Mouse (Mus musculus): ENCODE data around the gene Nfasc. TPM values are rescaled to one million over a fixed set of nuclear protein-coding genes. Genes with fewer than 3 reads are reported as not detected.
A peak's percentile ranks its signal among the peaks of the same experiment; 100 is the strongest.

Nfasc gene
- polyA plus RNA-seq, 1 experiment from 2014 or later: 0.12 TPM

DNA sequence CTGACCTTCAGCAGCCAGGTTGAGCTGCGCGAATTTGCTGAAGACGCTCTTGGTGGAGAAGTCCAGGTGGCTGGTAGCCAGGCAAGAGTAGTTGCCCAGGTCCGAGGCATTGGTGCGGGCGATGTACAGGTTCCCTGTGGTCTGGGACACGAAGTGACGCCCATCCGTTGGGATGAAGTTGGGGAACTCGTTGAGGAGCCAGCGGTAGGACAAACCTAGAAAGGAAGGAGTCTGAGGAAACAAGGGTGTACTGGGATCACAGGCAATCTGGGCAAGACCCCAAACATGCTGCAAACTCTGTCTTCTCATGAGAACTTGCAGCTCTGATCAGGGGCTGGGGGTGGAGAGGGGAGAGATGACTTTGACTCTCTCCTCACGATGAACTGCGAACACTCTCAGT lies 213.5 kb downstream of the Nfasc start:
- H3K27ac ChIP-seq: no peak overlapping the region
- H3K4me1 ChIP-seq (replicated peaks; ENCODE audit: insufficient read depth, low read length): peaks cover 7% of the 10 kb centered on the region; the same call in 1 of the 2 replicates
- no peak overlapping the region for H3K9ac ChIP-seq (ENCODE audit: low read depth, low read length)
- DNase-seq (ENCODE audit: low spot score) (no peak), ATAC-seq (replicated peaks; ENCODE audit: low FRiP score, low read depth) (no peak)
- WGBS: 91% methylated on average over 13 of the region's 13 CpGs
- no peak overlapping the region for H3K4me2 ChIP-seq (ENCODE audit: low read length)
- no peaks in the 10 kb centered on the region for H3K36me3 ChIP-seq (ENCODE audit: insufficient read depth, low read length)
- no peak overlapping the region for H3K4me3 ChIP-seq (replicated peaks; ENCODE audit: low read depth, low read length)
- no peaks in the 10 kb centered on the region for H3K27me3 ChIP-seq (ENCODE audit: insufficient read depth, low read length)
- no peak for TF ChIP-seq CTCF (IDR thresholded peaks at IDR 0.05; ENCODE audit: low read depth)
- H3K9me3 ChIP-seq (replicated peaks; ENCODE audit: low read length): no peaks in the 10 kb centered on the region

DNA sequence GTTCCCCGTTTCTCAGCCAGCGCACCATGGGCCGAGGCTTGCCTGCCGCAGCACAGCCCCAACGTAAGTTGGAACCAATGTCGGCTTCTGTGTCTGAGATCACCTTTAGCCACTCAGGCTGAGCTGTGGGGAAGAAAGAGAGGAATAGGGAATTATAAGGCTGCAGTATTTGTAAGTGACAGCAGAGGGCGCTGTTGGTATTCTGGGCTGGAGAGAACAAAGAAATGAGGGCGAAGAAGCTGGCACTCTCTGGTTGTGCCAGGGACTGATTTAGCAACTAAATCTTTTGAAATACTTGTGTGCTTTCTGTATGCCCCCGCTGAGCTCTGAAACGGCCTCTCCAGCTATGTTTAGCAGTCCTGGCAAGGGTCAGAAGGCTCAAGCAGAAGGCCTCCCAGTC lies 215.8 kb downstream of the Nfasc start:
- no peaks in the 10 kb centered on the region for H3K27me3 ChIP-seq (ENCODE audit: insufficient read depth, low read length)
- H3K27ac ChIP-seq: no peak overlapping the region
- ATAC-seq (replicated peaks; ENCODE audit: low FRiP score, low read depth) (no peak), DNase-seq (ENCODE audit: low spot score) (peak; percentile 84)
- WGBS: 6% methylated on average over 10 of the region's 10 CpGs
- no peaks in the 10 kb centered on the region for H3K36me3 ChIP-seq (ENCODE audit: insufficient read depth, low read length)
- no peak overlapping the region for H3K9ac ChIP-seq (ENCODE audit: low read depth, low read length)
- peaks cover 4% of the 10 kb centered on the region; the same call in 1 of the 2 replicates for H3K4me1 ChIP-seq (replicated peaks; ENCODE audit: insufficient read depth, low read length)
- no peak overlapping the region for H3K4me3 ChIP-seq (replicated peaks; ENCODE audit: low read depth, low read length)
- H3K9me3 ChIP-seq (replicated peaks; ENCODE audit: low read length): no peaks in the 10 kb centered on the region
- H3K4me2 ChIP-seq (ENCODE audit: low read length): no peak overlapping the region
- TF ChIP-seq CTCF (IDR thresholded peaks at IDR 0.05; ENCODE audit: low read depth): peak; percentile 93

DNA sequence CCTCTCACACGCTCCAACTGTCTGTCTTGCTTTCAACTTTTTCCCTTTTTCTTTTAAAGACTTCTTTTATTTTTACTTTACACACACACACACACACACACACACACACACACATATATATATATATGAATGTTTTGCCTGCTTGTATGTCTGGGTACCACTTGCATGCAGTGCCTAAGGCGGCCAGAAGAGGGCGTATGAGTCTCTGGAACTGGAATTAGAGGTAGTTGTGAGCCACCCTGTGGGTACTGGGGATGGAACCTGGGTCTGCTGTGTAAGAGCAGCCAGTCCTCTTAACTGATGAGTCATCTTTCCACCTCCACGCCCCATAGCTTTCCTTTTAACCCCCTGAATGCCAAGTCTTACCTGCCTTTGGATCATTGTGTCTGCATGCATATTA lies 217.7 kb downstream of the Nfasc start:
- ATAC-seq (replicated peaks; ENCODE audit: low FRiP score, low read depth): no peak
- no peaks in the 10 kb centered on the region for H3K27me3 ChIP-seq (ENCODE audit: insufficient read depth, low read length)
- no peak for DNase-seq (ENCODE audit: low spot score)
- TF ChIP-seq CTCF (IDR thresholded peaks at IDR 0.05; ENCODE audit: low read depth): peak; percentile 65
- 27% methylated on average over 4 of the region's 4 CpGs for WGBS
- H3K36me3 ChIP-seq (ENCODE audit: insufficient read depth, low read length): no peaks in the 10 kb centered on the region
- no peaks in the 10 kb centered on the region for H3K4me1 ChIP-seq (replicated peaks; ENCODE audit: insufficient read depth, low read length)
- no peak overlapping the region for H3K4me2 ChIP-seq (ENCODE audit: low read length)
- H3K9ac ChIP-seq (ENCODE audit: low read depth, low read length): no peak overlapping the region
- H3K9me3 ChIP-seq (replicated peaks; ENCODE audit: low read length): no peaks in the 10 kb centered on the region
- H3K4me3 ChIP-seq (replicated peaks; ENCODE audit: low read depth, low read length): no peak overlapping the region
- H3K27ac ChIP-seq: no peak overlapping the region

DNA sequence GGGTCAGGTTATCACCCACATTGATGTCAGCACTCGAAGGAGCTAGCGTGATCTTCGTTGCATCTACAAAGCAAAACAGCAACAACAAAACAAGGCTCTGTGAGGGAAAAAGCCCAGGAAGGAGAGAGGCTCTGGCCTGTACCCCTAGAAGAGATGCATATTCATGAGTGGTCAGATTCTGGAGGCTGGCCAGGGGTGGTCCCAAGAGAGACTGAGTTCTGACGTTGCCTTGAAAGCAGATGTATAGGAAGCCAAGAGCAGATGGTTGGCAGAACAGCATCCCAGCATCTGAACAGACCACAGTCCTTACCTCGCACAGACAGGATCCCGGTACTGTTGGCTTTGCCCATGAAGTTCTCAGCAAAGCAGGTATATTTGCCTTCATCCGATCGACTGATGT lies 218.5 kb downstream of the Nfasc start:
- H3K9me3 ChIP-seq (replicated peaks; ENCODE audit: low read length): no peaks in the 10 kb centered on the region
- TF ChIP-seq CTCF (IDR thresholded peaks at IDR 0.05; ENCODE audit: low read depth): no peak
- H3K27me3 ChIP-seq (ENCODE audit: insufficient read depth, low read length): no peaks in the 10 kb centered on the region
- no peaks in the 10 kb centered on the region for H3K4me1 ChIP-seq (replicated peaks; ENCODE audit: insufficient read depth, low read length)
- H3K4me2 ChIP-seq (ENCODE audit: low read length): no peak overlapping the region
- ATAC-seq (replicated peaks; ENCODE audit: low FRiP score, low read depth) (no peak), DNase-seq (ENCODE audit: low spot score) (no peak)
- 78% methylated on average over 8 of the region's 8 CpGs for WGBS
- no peak overlapping the region for H3K27ac ChIP-seq
- H3K9ac ChIP-seq (ENCODE audit: low read depth, low read length): no peak overlapping the region
- no peaks in the 10 kb centered on the region for H3K36me3 ChIP-seq (ENCODE audit: insufficient read depth, low read length)
- no peak overlapping the region for H3K4me3 ChIP-seq (replicated peaks; ENCODE audit: low read depth, low read length)

DNA sequence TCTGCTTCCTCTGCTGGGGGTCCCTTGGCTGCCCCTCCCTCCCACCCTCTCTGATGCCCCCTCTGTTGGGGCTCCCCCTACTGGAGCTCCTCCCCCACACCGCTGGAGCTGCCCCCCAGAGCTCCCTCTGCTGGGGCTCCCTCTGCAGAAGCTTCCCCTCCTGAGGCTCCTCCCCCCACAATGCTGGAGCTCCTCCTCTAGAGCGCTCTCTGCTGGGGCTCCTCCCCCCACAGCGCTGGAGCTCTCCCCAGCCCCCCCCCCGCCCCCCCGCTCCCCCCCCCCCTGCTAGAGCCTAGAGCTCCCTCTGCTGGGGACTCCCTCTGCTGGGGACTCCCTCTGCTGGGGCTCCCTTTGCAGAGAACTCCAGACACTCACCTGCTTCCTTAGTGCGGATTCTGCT lies 220.8 kb downstream of the Nfasc start:
- ATAC-seq (replicated peaks; ENCODE audit: low FRiP score, low read depth): peak; percentile 71
- H3K4me2 ChIP-seq (ENCODE audit: low read length): no peak overlapping the region
- no peak overlapping the region for H3K9ac ChIP-seq (ENCODE audit: low read depth, low read length)
- TF ChIP-seq CTCF (IDR thresholded peaks at IDR 0.05; ENCODE audit: low read depth): peak; percentile 54; the same call in 1 of the 2 replicates
- H3K4me1 ChIP-seq (replicated peaks; ENCODE audit: insufficient read depth, low read length): no peaks in the 10 kb centered on the region
- H3K36me3 ChIP-seq (ENCODE audit: insufficient read depth, low read length): no peaks in the 10 kb centered on the region
- DNase-seq (ENCODE audit: low spot score): peak; percentile 87
- no peaks in the 10 kb centered on the region for H3K9me3 ChIP-seq (replicated peaks; ENCODE audit: low read length)
- H3K4me3 ChIP-seq (replicated peaks; ENCODE audit: low read depth, low read length): no peak overlapping the region
- no peak overlapping the region for H3K27ac ChIP-seq
- WGBS: 14% methylated on average over 4 of the region's 6 CpGs
- no peaks in the 10 kb centered on the region for H3K27me3 ChIP-seq (ENCODE audit: insufficient read depth, low read length)

DNA sequence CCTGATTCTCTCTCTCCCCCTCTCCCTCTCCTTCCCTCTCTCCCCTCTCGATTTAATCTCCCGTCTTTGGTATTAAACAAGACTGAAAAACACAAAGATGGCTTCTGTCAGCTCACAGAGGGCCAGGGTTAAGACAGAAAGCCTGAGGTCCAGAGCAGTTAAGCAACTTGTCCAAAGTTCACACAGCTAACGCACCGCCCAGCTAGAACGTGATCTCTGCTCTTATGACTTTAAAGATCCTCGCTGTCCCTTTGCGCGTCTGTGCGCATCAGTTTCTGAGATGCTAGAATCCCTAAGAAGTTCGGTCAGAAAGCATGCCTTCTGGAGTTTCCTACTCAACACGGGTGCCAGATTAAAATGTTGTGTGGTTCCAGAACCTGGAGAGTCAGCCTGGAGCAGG lies 221.9 kb downstream of the Nfasc start:
- Histone ChIP-seq H3K9me3 (replicated peaks; ENCODE audit: low read length) (no peaks in the 10 kb centered on the region), H3K4me1 (replicated peaks; ENCODE audit: insufficient read depth, low read length) (no peaks in the 10 kb centered on the region), H3K4me3 (replicated peaks; ENCODE audit: low read depth, low read length) (no peak overlapping the region), H3K27me3 (ENCODE audit: insufficient read depth, low read length) (no peaks in the 10 kb centered on the region), H3K36me3 (ENCODE audit: insufficient read depth, low read length) (no peaks in the 10 kb centered on the region), H3K9ac (ENCODE audit: low read depth, low read length) (no peak overlapping the region), H3K27ac (no peak overlapping the region), H3K4me2 (ENCODE audit: low read length) (no peak overlapping the region)
- WGBS: 89% methylated on average over 11 of the region's 11 CpGs
- TF ChIP-seq CTCF (IDR thresholded peaks at IDR 0.05; ENCODE audit: low read depth): no peak
- no peak for DNase-seq (ENCODE audit: low spot score)
- ATAC-seq (replicated peaks; ENCODE audit: low FRiP score, low read depth): no peak

DNA sequence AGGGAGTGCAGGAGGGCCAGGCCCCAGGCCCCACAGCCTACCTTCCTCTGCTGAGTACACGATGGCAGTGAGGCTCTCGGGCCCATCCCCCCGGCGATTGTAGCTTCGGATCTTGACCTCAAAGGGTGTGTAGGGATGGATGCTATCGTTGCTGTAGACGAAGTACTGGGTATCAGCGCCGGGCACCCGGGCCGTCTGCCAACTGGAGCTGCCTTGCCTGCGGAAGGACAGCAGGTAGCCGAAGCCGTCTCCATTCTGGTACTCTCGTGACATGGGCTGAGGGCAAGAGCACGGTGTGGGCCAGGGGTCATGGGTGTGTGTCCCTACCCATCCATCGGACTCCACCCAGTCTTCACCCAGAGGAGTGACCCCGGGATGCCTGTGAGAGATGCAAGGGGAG lies 223.0 kb downstream of the Nfasc start:
- no peak overlapping the region for H3K4me3 ChIP-seq (replicated peaks; ENCODE audit: low read depth, low read length)
- H3K9ac ChIP-seq (ENCODE audit: low read depth, low read length): no peak overlapping the region
- H3K27ac ChIP-seq: no peak overlapping the region
- DNase-seq (ENCODE audit: low spot score) (no peak), ATAC-seq (replicated peaks; ENCODE audit: low FRiP score, low read depth) (no peak)
- no peaks in the 10 kb centered on the region for H3K27me3 ChIP-seq (ENCODE audit: insufficient read depth, low read length)
- no peaks in the 10 kb centered on the region for H3K36me3 ChIP-seq (ENCODE audit: insufficient read depth, low read length)
- WGBS: 77% methylated on average over 18 of the region's 18 CpGs
- no peak overlapping the region for H3K4me2 ChIP-seq (ENCODE audit: low read length)
- no peaks in the 10 kb centered on the region for H3K4me1 ChIP-seq (replicated peaks; ENCODE audit: insufficient read depth, low read length)
- no peak for TF ChIP-seq CTCF (IDR thresholded peaks at IDR 0.05; ENCODE audit: low read depth)
- no peaks in the 10 kb centered on the region for H3K9me3 ChIP-seq (replicated peaks; ENCODE audit: low read length)

All from kidney, postnatal 0 days (tissue).